Mouse (Mus musculus) lung, adult 2 months (tissue): ENCODE data around the gene Kif1bp.

Experiments
- CTCF ChIP-seq: fragments of 200-500 bp; IDR thresholded peaks from 2 replicates; pipeline ENCODE4 v1.5.1; 2011; ENCODE audit warnings: mild to moderate bottlenecking, low read length, control low read depth; ENCODE audit not compliant: insufficient read depth
- POLR2A ChIP-seq: fragments of 200-500 bp; IDR thresholded peaks from 2 replicates; pipeline ENCODE4 v1.6.1; 2011; ENCODE audit warnings: low read depth, mild to moderate bottlenecking, control low read depth, low read length, borderline replicate concordance; ENCODE audit errors: extremely low read depth

GRCm38 (mm10) chr10:62505224-62505983, 72.9 kb downstream of the Kif1bp start:
- TF ChIP-seq CTCF (no peak), POLR2A (no peak)
